Mouse (Mus musculus) bone marrow macrophage, adult 2 months (primary cell): ENCODE results near the gene S1pr3.

Experiments used
- CTCF ChIP-seq: IDR thresholded peaks from 2 replicates; pipeline ENCODE4 v1.5.1; 2012; ENCODE audit warnings: low read depth, mild to moderate bottlenecking, low read length, moderate library complexity
- POLR2A ChIP-seq: IDR thresholded peaks from 2 replicates; pipeline ENCODE4 v1.6.1; 2012; ENCODE audit warnings: mild to moderate bottlenecking, low read depth, low read length, borderline replicate concordance

DNA sequence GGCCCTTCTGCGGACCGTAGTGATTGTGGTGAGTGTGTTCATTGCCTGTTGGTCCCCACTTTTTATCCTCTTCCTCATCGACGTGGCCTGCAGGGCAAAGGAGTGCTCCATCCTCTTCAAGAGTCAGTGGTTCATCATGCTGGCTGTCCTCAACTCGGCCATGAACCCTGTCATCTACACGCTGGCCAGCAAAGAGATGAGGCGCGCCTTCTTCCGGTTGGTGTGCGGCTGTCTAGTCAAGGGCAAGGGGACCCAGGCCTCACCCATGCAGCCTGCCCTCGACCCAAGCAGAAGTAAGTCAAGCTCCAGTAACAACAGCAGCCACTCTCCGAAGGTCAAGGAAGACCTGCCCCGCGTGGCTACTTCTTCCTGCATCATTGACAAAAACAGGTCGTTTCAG, 11.1 kb downstream of the S1pr3 start:
- TF ChIP-seq CTCF = no peak
- no peak for TF ChIP-seq POLR2A
